Mouse (Mus musculus) retina, postnatal 7 days (tissue): ENCODE measurements around the gene Phkg2.
A peak's percentile ranks its signal among the peaks of the same experiment; 100 is the strongest.
"Not testable (repeated sequence)": the region's sequence is repeated elsewhere in the genome, so short reads cannot be mapped to it uniquely, and the experiment has no call there.

Source experiments
- DNase-seq: peaks from one replicate; pipeline ENCODE4 v3.0.0-alpha.2; 2012; ENCODE audit warnings: low read depth, low spot score

Gene Phkg2

GRCm38 (mm10) chr7:127602903-127603302 lies 29.8 kb downstream of the Phkg2 start:
- no peak for DNase-seq

DNA sequence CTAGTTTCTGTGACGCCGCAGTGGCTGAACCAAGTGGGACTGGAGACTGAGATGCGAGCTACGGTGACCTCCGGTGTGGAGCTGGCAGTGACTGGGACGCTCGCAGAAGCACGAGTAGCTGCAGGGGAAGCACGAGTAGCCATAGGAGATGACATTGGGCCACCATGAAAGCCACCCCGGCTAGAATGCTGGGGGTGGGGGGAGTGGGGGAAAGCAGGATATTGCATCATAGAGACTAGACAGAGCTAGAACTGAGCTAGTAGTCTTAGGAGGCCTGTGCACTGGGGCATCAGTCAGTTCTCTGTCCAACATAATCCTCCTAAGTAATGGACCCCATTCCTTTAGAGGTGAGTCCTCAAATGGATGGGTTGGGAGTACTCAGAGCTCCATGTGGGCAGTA lies 31.1 kb downstream of the Phkg2 start:
- DNase-seq: no peak

GRCm38 (mm10) chr7:127607150-127607549 lies 34.0 kb downstream of the Phkg2 start:
- no peak for DNase-seq

- no peak for DNase-seq
Measured at GRCm38 (mm10) chr7:127611011-127611410, 37.9 kb downstream of the Phkg2 start.

DNA sequence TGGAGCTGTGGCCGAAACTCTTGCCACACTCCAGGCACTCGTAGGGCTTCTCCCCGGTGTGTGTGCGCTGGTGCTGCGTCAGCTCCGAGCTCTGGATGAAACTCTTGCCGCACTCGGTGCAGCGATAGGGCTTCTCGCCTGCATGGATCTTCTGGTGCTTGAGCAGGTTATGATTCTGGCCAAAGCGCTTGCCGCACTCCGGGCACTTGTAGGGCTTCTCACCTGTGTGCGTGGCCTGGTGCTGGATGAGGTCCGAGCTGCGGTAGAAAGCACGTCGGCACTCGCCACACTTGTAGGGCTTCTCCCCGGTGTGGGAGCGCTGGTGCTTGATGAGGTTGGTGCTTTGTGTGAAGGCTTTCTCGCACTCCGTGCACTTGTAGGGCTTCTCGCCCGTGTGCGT lies 38.4 kb downstream of the Phkg2 start:
- DNase-seq: no peak

GRCm38 (mm10) chr7:127613501-127613900 lies 40.4 kb downstream of the Phkg2 start:
- no peak for DNase-seq

GRCm38 (mm10) chr7:127614091-127614490 lies 41.0 kb downstream of the Phkg2 start:
- no peak for DNase-seq

- peak; percentile 19 for DNase-seq
Measured at GRCm38 (mm10) chr7:127614511-127614890, 41.4 kb downstream of the Phkg2 start.

- DNase-seq: peak; percentile 82
Measured at GRCm38 (mm10) chr7:127614891-127615843, 42.0 kb downstream of the Phkg2 start, which contains the start of gene Zfp629. TSS of gene Zfp629 (minus strand) at chr7:127615797.

DNA sequence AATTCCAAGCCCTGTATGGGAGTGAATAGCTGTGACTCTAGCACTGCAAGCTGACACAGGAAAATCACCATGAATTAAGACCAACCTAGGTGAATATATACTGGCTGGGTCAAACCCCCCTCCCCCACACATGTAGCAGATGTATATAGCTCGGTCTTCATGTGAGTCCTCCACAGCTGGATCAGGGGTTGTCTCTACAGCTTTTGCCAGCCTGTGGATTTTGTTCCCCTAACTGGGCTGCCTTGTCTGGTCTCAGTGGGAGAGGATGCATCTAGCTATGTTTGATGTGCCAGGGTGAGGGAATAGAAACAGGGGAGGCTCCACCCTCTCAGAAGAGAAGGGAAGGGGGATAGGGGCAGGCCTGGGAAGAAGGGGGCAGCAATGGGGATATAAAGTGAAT lies 43.2 kb downstream of the Phkg2 start:
- DNase-seq: no peak

DNA sequence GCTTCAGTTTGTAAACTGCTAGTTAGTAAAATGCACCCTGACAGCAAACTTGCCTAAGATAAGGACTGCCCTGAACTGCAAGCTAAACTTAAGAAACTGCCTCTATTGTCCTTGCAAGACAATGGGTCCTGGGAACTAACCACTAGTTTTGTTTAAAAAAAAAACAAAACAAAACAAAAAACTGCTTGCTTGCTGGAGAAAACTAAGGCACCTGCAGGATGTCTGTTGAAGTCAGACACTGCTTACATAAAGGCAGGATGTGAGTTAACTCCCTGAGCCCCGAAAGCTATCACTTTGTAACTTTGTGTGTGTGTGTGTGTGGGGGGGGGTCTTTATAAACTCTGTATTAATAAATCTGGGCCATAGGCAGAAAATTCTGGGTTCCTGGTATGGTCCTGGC lies 43.7 kb downstream of the Phkg2 start:
- DNase-seq: no peak

- DNase-seq: no peak
Measured at GRCm38 (mm10) chr7:127617962-127618361, 44.8 kb downstream of the Phkg2 start.

- DNase-seq: not testable (repeated sequence)
Measured at GRCm38 (mm10) chr7:127618402-127618801, 45.3 kb downstream of the Phkg2 start.

GRCm38 (mm10) chr7:127626039-127626438 lies 52.9 kb downstream of the Phkg2 start:
- no peak for DNase-seq

DNA sequence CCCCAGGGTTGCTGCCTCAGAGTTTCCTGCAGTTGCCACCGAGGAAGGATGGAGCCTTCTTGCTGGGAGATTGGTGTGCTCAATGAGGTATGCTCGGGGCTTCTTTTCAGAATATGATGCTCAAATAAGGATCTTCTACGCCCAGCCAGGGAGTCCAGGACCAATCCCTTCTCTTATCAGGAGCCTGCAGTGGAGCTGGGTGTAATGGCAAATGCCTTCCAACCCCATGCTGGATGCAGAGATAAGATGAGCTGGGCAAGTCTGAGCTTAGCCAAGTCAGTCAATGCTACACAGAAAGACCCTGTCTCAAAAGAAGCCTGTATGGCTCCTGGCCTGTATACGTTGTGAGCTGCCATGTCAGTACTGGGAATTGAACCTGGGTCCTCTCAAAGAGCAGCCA lies 53.3 kb downstream of the Phkg2 start:
- no peak for DNase-seq

DNA sequence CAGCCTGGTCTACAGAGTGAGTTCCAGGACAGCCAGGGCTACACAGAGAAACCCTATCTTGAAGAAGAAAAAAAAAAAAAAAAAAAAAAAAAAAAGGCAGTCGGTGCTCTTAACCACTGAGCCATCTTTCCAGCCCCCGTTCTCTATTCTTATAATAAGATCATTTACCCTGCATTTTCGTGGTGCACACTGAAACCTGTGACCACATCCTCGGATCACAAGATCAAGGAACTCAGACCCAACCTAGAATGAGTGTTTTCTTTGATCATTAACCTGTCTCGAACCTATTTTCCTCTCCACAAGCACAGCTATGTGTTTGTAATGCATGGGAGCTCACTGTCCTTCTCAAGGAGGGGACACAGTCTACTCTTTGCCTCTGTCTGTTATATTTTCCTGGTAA lies 55.5 kb downstream of the Phkg2 start:
- no peak for DNase-seq

- DNase-seq: no peak
Measured at GRCm38 (mm10) chr7:127631416-127631815, 58.3 kb downstream of the Phkg2 start.
